Mouse (Mus musculus) midbrain, embryonic 15.5 days (tissue): ENCODE data around the gene Dmap1. TPM values are rescaled to one million over a fixed set of nuclear protein-coding genes. Genes with fewer than 3 reads are reported as not detected.
A peak's percentile ranks its signal among the peaks of the same experiment; 100 is the strongest.

ENCODE experiments used
- ATAC-seq: fragments of 200-750 bp; cut with Nextera tagmentation; replicated peaks from 2 replicates; pipeline ENCODE4 v1.8.0; 2017; ENCODE audit warnings: moderate TSS enrichment
- H3K27ac ChIP-seq: fragments of 300-500 bp; sonication (generic); 2 replicates; pipeline ENCODE4 v1.5.1; 2015; ENCODE audit warnings: mild to moderate bottlenecking, inconsistent platforms
- H3K27me3 ChIP-seq: fragments of 300-500 bp; sonication (generic); replicated peaks from 2 replicates; pipeline ENCODE4 v1.6.1; 2015; ENCODE audit warnings: inconsistent platforms
- H3K36me3 ChIP-seq: fragments of 300-500 bp; sonication (generic); replicated peaks from 2 replicates; pipeline ENCODE4 v1.6.1; 2015; ENCODE audit warnings: inconsistent platforms
- H3K4me1 ChIP-seq: fragments of 300-500 bp; sonication (generic); 2 replicates; pipeline ENCODE4 v1.6.1; 2015; ENCODE audit warnings: inconsistent platforms
- H3K4me2 ChIP-seq: fragments of 300-500 bp; sonication (generic); 2 replicates; pipeline ENCODE4 v1.6.1; 2015; ENCODE audit warnings: inconsistent platforms, mild to moderate bottlenecking, moderate library complexity
- H3K4me3 ChIP-seq: fragments of 300-500 bp; sonication (generic); 2 replicates; pipeline ENCODE4 v1.5.1; 2015; ENCODE audit warnings: mild to moderate bottlenecking, inconsistent platforms
- H3K9ac ChIP-seq: fragments of 300-500 bp; sonication (generic); 2 replicates; pipeline ENCODE4 v1.6.1; 2015; ENCODE audit warnings: mild to moderate bottlenecking, inconsistent platforms
- H3K9me3 ChIP-seq: fragments of 300-500 bp; sonication (generic); 2 replicates; pipeline ENCODE4 v1.6.1; 2016; ENCODE audit warnings: inconsistent platforms
- WGBS: fragments of 180-500 bp; shearing (Covaris S2); methylation state at CpG from one replicate; pipeline ENCODE4 v1.1.7; 2015; ENCODE audit warnings: mixed read lengths; 5-methylcytosine and 5-hydroxymethylcytosine counted together
- polyA plus RNA-seq: library from polyadenylated mRNA; unstranded; fragments of >200 nt; fragmentation: Nextera tagmentation; extraction: Ambion mirVana; gene quantifications from 2 replicates; pipeline ENCODE4 v1.2.1, GENCODE M21; 2015

The Dmap1 gene
- 82.5 and 84.8 TPM in 2 replicates for polyA plus RNA-seq

GRCm38 (mm10) chr4:117681931-117682461 is at the start of gene Dmap1:
Gene Dmap1 (minus strand): TSS chr4:117682273.
- under 1% methylated on average over 33 of the region's 33 CpGs for WGBS
- ATAC-seq: peak; percentile 89
- peak within 1 kb of the TSS; percentile 66 for H3K27ac ChIP-seq

GRCm38 (mm10) chr4:117724112-117724511 is 42.0 kb upstream of the Dmap1 start, which contains the start of gene Gm12845:
Gene Gm12845 (plus strand): TSS chr4:117724412.
- ATAC-seq: no peak
- Histone ChIP-seq H3K27ac (no peak within 1 kb of the TSS), H3K4me2 (no peak within 1 kb of the TSS), H3K4me3 (no peak within 1 kb of the TSS), H3K9ac (no peak within 1 kb of the TSS), H3K9me3 (no peaks in the 10 kb centered on the region), H3K27me3 (no peaks in the 10 kb centered on the region), H3K4me1 (no peaks in the 10 kb centered on the region), H3K36me3 (no peaks in the 10 kb centered on the region)
- 78% methylated on average over 1 of the region's 1 CpGs for WGBS

More at GRCm38 (mm10) chr4:117681931-117682461, at the start of gene Dmap1:
- Histone ChIP-seq H3K36me3 (peaks cover 20% of the 10 kb centered on the region), H3K27me3 (no peaks in the 10 kb centered on the region; the same call in 1 of the 2 replicates), H3K4me2 (peak within 1 kb of the TSS; percentile 91), H3K4me3 (peak within 1 kb of the TSS; percentile 85), H3K9me3 (no peaks in the 10 kb centered on the region), H3K9ac (peak within 1 kb of the TSS; percentile 91), H3K4me1 (peaks cover 23% of the 10 kb centered on the region)

- no peaks in the 10 kb centered on the region for H3K9me3 ChIP-seq
- no peak overlapping the region for H3K4me2 ChIP-seq
- H3K9ac ChIP-seq: no peak overlapping the region
- H3K36me3 ChIP-seq: no peaks in the 10 kb centered on the region
- no peak overlapping the region for H3K4me3 ChIP-seq
- no peaks in the 10 kb centered on the region for H3K27me3 ChIP-seq
- no peak overlapping the region for H3K27ac ChIP-seq
- H3K4me1 ChIP-seq: no peaks in the 10 kb centered on the region
- ATAC-seq: no peak
- 72% methylated on average over 6 of the region's 6 CpGs for WGBS
Observed at GRCm38 (mm10) chr4:117713303-117714098, 31.4 kb upstream of the Dmap1 start.

- Histone ChIP-seq H3K27me3 (no peaks in the 10 kb centered on the region), H3K9ac (no peak overlapping the region), H3K4me2 (no peak overlapping the region), H3K9me3 (no peaks in the 10 kb centered on the region), H3K27ac (no peak overlapping the region), H3K36me3 (no peaks in the 10 kb centered on the region), H3K4me1 (no peaks in the 10 kb centered on the region), H3K4me3 (no peak overlapping the region)
- WGBS: 85% methylated on average over 3 of the region's 3 CpGs
- no peak for ATAC-seq
Observed at GRCm38 (mm10) chr4:117712314-117712713, 30.2 kb upstream of the Dmap1 start.

- Histone ChIP-seq H3K27me3 (no peaks in the 10 kb centered on the region), H3K27ac (no peak overlapping the region), H3K36me3 (no peaks in the 10 kb centered on the region), H3K9ac (no peak overlapping the region), H3K4me3 (no peak overlapping the region), H3K4me2 (no peak overlapping the region), H3K9me3 (no peaks in the 10 kb centered on the region), H3K4me1 (no peaks in the 10 kb centered on the region)
- 72% methylated on average over 3 of the region's 3 CpGs for WGBS
- ATAC-seq: no peak
Observed at GRCm38 (mm10) chr4:117708780-117709550, 26.9 kb upstream of the Dmap1 start.

GRCm38 (mm10) chr4:117705361-117705760 is 23.3 kb upstream of the Dmap1 start:
- Histone ChIP-seq H3K4me2 (no peak overlapping the region), H3K27ac (no peak overlapping the region), H3K4me3 (no peak overlapping the region), H3K9me3 (no peaks in the 10 kb centered on the region), H3K4me1 (no peaks in the 10 kb centered on the region), H3K36me3 (no peaks in the 10 kb centered on the region), H3K27me3 (no peaks in the 10 kb centered on the region), H3K9ac (no peak overlapping the region)
- WGBS: 4% methylated on average over 7 of the region's 7 CpGs
- no peak for ATAC-seq

GRCm38 (mm10) chr4:117686354-117686753 is 4.3 kb upstream of the Dmap1 start:
- no peaks in the 10 kb centered on the region for H3K9me3 ChIP-seq
- H3K4me3 ChIP-seq: no peak overlapping the region
- no peak overlapping the region for H3K27ac ChIP-seq
- H3K4me1 ChIP-seq: peaks cover 12% of the 10 kb centered on the region
- H3K36me3 ChIP-seq: no peaks in the 10 kb centered on the region
- H3K9ac ChIP-seq: no peak overlapping the region
- no peak overlapping the region for H3K4me2 ChIP-seq
- H3K27me3 ChIP-seq: no peaks in the 10 kb centered on the region; the same call in 1 of the 2 replicates
- ATAC-seq: no peak
- WGBS: 86% methylated on average over 4 of the region's 4 CpGs

GRCm38 (mm10) chr4:117683048-117683768 is 1.1 kb upstream of the Dmap1 start:
- Histone ChIP-seq H3K4me3 (no peak overlapping the region), H3K4me2 (peak overlapping the region; percentile 91), H3K9ac (no peak overlapping the region), H3K36me3 (peaks cover 9% of the 10 kb centered on the region), H3K9me3 (no peaks in the 10 kb centered on the region), H3K27ac (no peak overlapping the region), H3K4me1 (peaks cover 23% of the 10 kb centered on the region), H3K27me3 (no peaks in the 10 kb centered on the region; the same call in 1 of the 2 replicates)
- no peak for ATAC-seq
- 82% methylated on average over 6 of the region's 6 CpGs for WGBS

- Histone ChIP-seq H3K27me3 (no peaks in the 10 kb centered on the region; the same call in 1 of the 2 replicates), H3K4me2 (peak overlapping the region; percentile 91), H3K36me3 (peaks cover 15% of the 10 kb centered on the region), H3K27ac (peak overlapping the region; percentile 66), H3K9me3 (no peaks in the 10 kb centered on the region), H3K9ac (peak overlapping the region; percentile 27; the same call in 1 of the 2 replicates), H3K4me3 (peak overlapping the region; percentile 85), H3K4me1 (peaks cover 23% of the 10 kb centered on the region)
- ATAC-seq: peak; percentile 32
Observed at GRCm38 (mm10) chr4:117682463-117682862, 390 bp upstream of the Dmap1 start.

- H3K27ac ChIP-seq: no peak overlapping the region
- H3K4me3 ChIP-seq: peak overlapping the region; percentile 85
- 82% methylated on average over 6 of the region's 6 CpGs for WGBS
- peaks cover 23% of the 10 kb centered on the region for H3K4me1 ChIP-seq
- H3K4me2 ChIP-seq: peak overlapping the region; percentile 91
- ATAC-seq: no peak
- no peak overlapping the region for H3K9ac ChIP-seq
- peaks cover 22% of the 10 kb centered on the region for H3K36me3 ChIP-seq
- no peaks in the 10 kb centered on the region for H3K9me3 ChIP-seq
- no peaks in the 10 kb centered on the region for H3K27me3 ChIP-seq
Observed at GRCm38 (mm10) chr4:117680963-117681362, 1.1 kb downstream of the Dmap1 start.

GRCm38 (mm10) chr4:117676903-117677302 is 5.2 kb downstream of the Dmap1 start:
- peaks cover 15% of the 10 kb centered on the region for H3K4me1 ChIP-seq
- no peaks in the 10 kb centered on the region for H3K9me3 ChIP-seq
- ATAC-seq: peak; percentile 55
- H3K9ac ChIP-seq: no peak overlapping the region
- H3K27ac ChIP-seq: no peak overlapping the region
- H3K36me3 ChIP-seq: peaks cover 50% of the 10 kb centered on the region
- 14% methylated on average over 3 of the region's 3 CpGs for WGBS
- no peaks in the 10 kb centered on the region for H3K27me3 ChIP-seq
- no peak overlapping the region for H3K4me3 ChIP-seq
- H3K4me2 ChIP-seq: no peak overlapping the region

- H3K27me3 ChIP-seq: no peaks in the 10 kb centered on the region
- 82% methylated on average over 3 of the region's 3 CpGs for WGBS
- peaks cover 44% of the 10 kb centered on the region for H3K36me3 ChIP-seq
- no peak overlapping the region for H3K4me2 ChIP-seq
- no peaks in the 10 kb centered on the region for H3K9me3 ChIP-seq
- no peak overlapping the region for H3K9ac ChIP-seq
- no peak for ATAC-seq
- no peak overlapping the region for H3K4me3 ChIP-seq
- no peaks in the 10 kb centered on the region for H3K4me1 ChIP-seq
- no peak overlapping the region for H3K27ac ChIP-seq
Observed at GRCm38 (mm10) chr4:117673901-117674300, 8.2 kb downstream of the Dmap1 start.
